Mouse (Mus musculus): ENCODE measurements around the gene Kdm1a. TPM values are rescaled to one million over a fixed set of nuclear protein-coding genes. Genes with fewer than 3 reads are reported as not detected.

The Kdm1a gene
- polyA plus RNA-seq, 1 experiment from 2014 or later = 30.5 TPM

DNA sequence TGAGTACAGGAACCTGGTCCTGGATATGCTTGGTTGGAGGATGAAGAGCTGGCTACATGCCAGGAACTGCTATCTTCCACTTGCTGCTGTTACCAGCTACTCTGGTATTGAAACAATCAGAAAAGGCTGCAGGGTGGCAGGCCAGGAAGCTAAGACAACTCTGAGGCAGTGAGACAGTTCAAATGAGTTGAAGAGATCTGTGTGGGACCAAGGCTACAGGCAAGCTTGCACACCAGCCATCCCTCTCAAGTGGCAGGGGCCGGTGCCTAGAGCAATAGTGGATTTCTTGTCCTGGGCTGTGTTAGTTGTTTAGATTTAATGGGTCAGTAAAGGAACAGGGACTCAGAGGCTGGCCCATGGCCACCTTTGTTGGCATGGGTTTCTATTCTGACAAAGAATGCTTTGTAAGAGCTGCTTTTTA lies 54.1 kb downstream of the Kdm1a start:
- ATAC-seq (ENCODE audit: low FRiP score, low TSS enrichment) = no peak
- no peak overlapping the region for H3K9ac ChIP-seq (replicated peaks; ENCODE audit: low read length)
- no peaks in the 10 kb centered on the region for H3K27me3 ChIP-seq (ENCODE audit: insufficient read depth, low read length)
- H3K4me1 ChIP-seq (ENCODE audit: insufficient read depth, low read length) = no peaks in the 10 kb centered on the region
- H3K4me3 ChIP-seq (ENCODE audit: low read length) = no peak overlapping the region
- WGBS = 88% methylated on average over 1 of the region's 1 CpGs
- H3K4me2 ChIP-seq (replicated peaks; ENCODE audit: low read depth, low read length) = no peak overlapping the region
- H3K9me3 ChIP-seq (ENCODE audit: low read length) = no peaks in the 10 kb centered on the region
- peaks cover 79% of the 10 kb centered on the region for H3K36me3 ChIP-seq (ENCODE audit: insufficient read depth, low read length)
- no peak overlapping the region for H3K27ac ChIP-seq (ENCODE audit: low read length)

DNA sequence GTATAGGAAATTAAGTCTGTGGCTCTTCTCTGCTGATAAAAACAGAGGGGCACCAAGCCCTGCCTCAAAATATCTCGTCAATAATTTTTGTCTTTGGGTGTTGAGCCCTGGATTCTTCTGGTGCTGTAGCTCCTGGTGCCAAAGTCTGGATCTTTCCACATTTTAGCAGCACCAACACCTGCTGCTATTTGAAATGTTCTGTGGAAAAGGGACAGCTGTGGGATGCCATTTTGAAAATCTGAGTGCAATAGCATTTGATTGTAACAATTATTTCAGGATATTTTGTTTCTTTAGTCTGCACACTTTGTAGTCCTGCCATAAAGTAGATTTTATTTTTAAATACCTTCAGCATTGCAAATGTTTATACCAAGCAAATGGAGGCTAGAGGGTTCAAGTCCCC lies 54.8 kb downstream of the Kdm1a start:
- Histone ChIP-seq H3K9ac (replicated peaks; ENCODE audit: low read length) (no peak overlapping the region), H3K9me3 (ENCODE audit: low read length) (no peaks in the 10 kb centered on the region)
- 90% methylated on average over 1 of the region's 1 CpGs for WGBS

DNA sequence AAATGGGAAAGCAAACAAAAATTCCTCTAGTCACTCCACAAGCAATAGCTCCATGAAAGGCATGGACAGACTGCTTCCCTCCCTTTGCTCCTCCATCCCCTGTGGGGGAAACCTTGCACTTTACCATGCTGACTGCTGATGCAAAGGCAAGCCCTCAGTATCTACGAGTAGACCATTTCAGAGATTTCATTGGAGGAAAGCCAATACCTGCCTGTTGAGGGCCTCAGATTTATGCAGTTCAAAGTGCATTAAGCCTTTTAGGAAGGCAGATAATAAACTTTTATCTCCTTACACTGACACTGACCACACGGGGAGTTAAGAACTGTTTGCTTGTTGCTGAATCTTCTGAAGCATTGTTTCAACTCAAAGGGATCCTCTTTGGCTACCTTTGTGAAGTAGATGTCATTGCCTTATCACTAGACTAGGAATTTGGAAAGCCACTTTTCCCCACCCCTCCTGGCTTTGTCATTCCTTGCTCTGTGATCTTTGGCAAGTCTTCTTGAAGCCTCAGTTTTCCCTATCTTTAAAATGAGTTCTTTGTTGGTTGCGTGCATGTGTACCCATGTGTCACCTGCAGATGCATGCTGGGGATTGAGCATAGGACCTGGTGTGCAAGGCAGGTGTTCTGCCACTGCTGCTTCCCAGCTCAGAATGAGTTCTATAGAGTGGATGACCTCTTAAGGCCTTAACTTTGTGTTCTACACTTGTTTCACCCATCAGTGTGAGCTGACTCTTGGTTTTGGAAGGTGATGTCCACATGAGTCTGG lies 56.1 kb downstream of the Kdm1a start:
- peaks cover 76% of the 10 kb centered on the region for H3K36me3 ChIP-seq (ENCODE audit: insufficient read depth, low read length)
- no peaks in the 10 kb centered on the region for H3K9me3 ChIP-seq (ENCODE audit: low read length)
- H3K4me3 ChIP-seq (ENCODE audit: low read length) = no peak overlapping the region
- H3K4me2 ChIP-seq (replicated peaks; ENCODE audit: low read depth, low read length) = no peak overlapping the region
- WGBS = 61% methylated on average over 3 of the region's 3 CpGs
- no peaks in the 10 kb centered on the region for H3K4me1 ChIP-seq (ENCODE audit: insufficient read depth, low read length)
- no peak for ATAC-seq (ENCODE audit: low FRiP score, low TSS enrichment)
- no peak overlapping the region for H3K27ac ChIP-seq (ENCODE audit: low read length)
- no peaks in the 10 kb centered on the region for H3K27me3 ChIP-seq (ENCODE audit: insufficient read depth, low read length)
- no peak overlapping the region for H3K9ac ChIP-seq (replicated peaks; ENCODE audit: low read length)

More for the DNA sequence above, 54.8 kb downstream of the Kdm1a start:
- Histone ChIP-seq H3K27me3 (ENCODE audit: insufficient read depth, low read length) (no peaks in the 10 kb centered on the region), H3K4me3 (ENCODE audit: low read length) (no peak overlapping the region), H3K36me3 (ENCODE audit: insufficient read depth, low read length) (peaks cover 78% of the 10 kb centered on the region), H3K4me2 (replicated peaks; ENCODE audit: low read depth, low read length) (no peak overlapping the region), H3K27ac (ENCODE audit: low read length) (no peak overlapping the region), H3K4me1 (ENCODE audit: insufficient read depth, low read length) (no peaks in the 10 kb centered on the region)
- no peak for ATAC-seq (ENCODE audit: low FRiP score, low TSS enrichment)

DNA sequence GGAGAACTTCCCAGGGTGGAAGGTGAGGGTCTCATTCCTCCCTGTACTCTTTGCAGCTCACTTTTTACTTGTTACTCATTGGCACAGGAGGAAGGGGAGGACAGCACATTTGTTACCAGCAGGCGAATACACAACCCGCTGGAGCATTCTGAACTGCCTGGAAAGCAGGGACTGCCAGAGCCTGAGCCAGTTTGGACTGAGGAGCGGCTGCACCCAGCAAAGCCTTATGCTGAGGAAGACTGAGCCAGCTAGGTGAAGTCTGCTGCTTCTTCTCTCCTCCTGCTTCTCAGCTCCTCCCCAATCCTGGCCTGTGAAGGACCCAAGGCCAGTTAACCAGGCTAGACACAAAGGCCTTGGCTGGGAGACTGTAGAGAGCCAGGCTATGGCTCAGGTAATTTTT lies 57.4 kb downstream of the Kdm1a start:
- H3K4me3 ChIP-seq (ENCODE audit: low read length) = no peak overlapping the region
- 93% methylated on average over 3 of the region's 3 CpGs for WGBS
- H3K36me3 ChIP-seq (ENCODE audit: insufficient read depth, low read length) = peaks cover 72% of the 10 kb centered on the region
- H3K9me3 ChIP-seq (ENCODE audit: low read length) = no peaks in the 10 kb centered on the region
- no peak for ATAC-seq (ENCODE audit: low FRiP score, low TSS enrichment)
- no peak overlapping the region for H3K4me2 ChIP-seq (replicated peaks; ENCODE audit: low read depth, low read length)
- H3K27me3 ChIP-seq (ENCODE audit: insufficient read depth, low read length) = no peaks in the 10 kb centered on the region
- no peak overlapping the region for H3K9ac ChIP-seq (replicated peaks; ENCODE audit: low read length)
- no peak overlapping the region for H3K27ac ChIP-seq (ENCODE audit: low read length)
- no peaks in the 10 kb centered on the region for H3K4me1 ChIP-seq (ENCODE audit: insufficient read depth, low read length)

DNA sequence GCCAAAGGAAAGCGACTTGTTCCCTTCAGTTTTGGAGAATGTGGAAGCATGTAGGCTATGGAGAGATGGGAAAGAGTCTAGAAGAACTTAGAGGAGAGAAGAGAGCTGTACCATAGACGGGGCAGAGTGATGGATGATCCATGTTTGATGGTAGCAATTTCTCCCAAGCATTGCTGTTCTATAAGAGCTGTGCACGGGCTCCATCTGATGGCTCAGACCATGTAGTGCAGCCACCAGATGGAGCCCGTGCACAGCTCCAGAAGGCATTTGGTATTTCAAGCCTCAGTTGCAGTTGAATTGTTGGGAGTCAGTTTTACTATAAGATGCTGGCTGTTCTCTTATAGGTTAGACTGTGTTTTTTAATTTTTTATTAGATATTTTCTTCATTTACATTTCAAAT lies 76.1 kb downstream of the Kdm1a start:
- no peak overlapping the region for H3K4me3 ChIP-seq (ENCODE audit: low read length)
- H3K4me1 ChIP-seq (ENCODE audit: insufficient read depth, low read length) = no peaks in the 10 kb centered on the region
- no peak overlapping the region for H3K4me2 ChIP-seq (replicated peaks; ENCODE audit: low read depth, low read length)
- peak; percentile 69; the same call in 1 of the 2 replicates for ATAC-seq (ENCODE audit: low FRiP score, low TSS enrichment)
- no peaks in the 10 kb centered on the region for H3K9me3 ChIP-seq (ENCODE audit: low read length)
- H3K36me3 ChIP-seq (ENCODE audit: insufficient read depth, low read length) = 0 out of 2 replicates have a peak, but pooled peaks cover 9% of the 10 kb centered on the region
- H3K27ac ChIP-seq (ENCODE audit: low read length) = no peak overlapping the region
- no peaks in the 10 kb centered on the region for H3K27me3 ChIP-seq (ENCODE audit: insufficient read depth, low read length)
- H3K9ac ChIP-seq (replicated peaks; ENCODE audit: low read length) = no peak overlapping the region
- 16% methylated on average over 4 of the region's 4 CpGs for whole genome bisulfite sequencing

DNA sequence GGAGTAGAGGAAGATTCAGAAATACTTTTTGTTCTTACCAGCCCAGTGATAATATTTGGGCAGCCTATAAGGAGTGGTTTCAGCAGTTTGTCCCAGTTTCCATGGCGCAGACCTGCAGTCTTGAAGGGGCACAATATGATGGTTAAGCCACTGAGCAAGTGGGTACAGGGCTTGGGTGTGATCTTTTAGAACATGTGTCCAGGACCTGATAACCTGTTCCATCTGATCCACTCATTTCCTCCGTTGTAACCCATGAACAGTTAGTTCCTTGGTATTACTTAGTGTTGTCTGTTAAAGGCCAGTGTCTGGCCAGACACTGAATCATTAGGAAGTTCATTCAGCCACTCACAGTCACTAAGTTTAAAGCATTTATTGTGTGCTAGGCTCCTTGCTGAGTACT lies 78.2 kb downstream of the Kdm1a start:
- Histone ChIP-seq H3K27ac (ENCODE audit: low read length) (no peak overlapping the region), H3K4me2 (replicated peaks; ENCODE audit: low read depth, low read length) (no peak overlapping the region), H3K4me3 (ENCODE audit: low read length) (no peak overlapping the region), H3K27me3 (ENCODE audit: insufficient read depth, low read length) (no peaks in the 10 kb centered on the region), H3K36me3 (ENCODE audit: insufficient read depth, low read length) (0 out of 2 replicates have a peak, but pooled peaks cover 2% of the 10 kb centered on the region), H3K4me1 (ENCODE audit: insufficient read depth, low read length) (0 out of 2 replicates have a peak, but pooled peaks cover 3% of the 10 kb centered on the region), H3K9ac (replicated peaks; ENCODE audit: low read length) (no peak overlapping the region), H3K9me3 (ENCODE audit: low read length) (no peaks in the 10 kb centered on the region)
- no peak for ATAC-seq (ENCODE audit: low FRiP score, low TSS enrichment)
- 89% methylated on average over 2 of the region's 2 CpGs for WGBS

DNA sequence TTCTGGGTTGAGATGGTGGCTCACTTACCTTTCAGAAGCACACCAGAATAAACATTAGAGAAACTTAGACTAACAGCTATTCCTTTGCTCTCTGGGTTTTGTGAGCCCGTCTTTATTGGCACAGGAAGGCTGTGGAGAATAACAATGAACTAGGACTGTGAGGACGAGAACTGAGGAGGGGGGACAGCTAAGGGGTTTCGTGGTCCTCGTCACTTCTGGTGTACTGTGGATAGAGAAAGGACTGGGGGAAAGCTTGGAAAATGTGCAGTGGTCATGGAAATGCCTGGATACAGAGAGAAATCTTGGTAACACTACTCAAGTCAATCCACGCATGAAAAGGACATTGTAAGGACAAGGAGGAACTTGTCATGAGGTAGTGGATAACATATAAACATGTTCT lies 80.6 kb downstream of the Kdm1a start:
- Histone ChIP-seq H3K4me1 (ENCODE audit: insufficient read depth, low read length) (0 out of 2 replicates have a peak, but pooled peaks cover 3% of the 10 kb centered on the region), H3K9me3 (ENCODE audit: low read length) (no peaks in the 10 kb centered on the region), H3K4me2 (replicated peaks; ENCODE audit: low read depth, low read length) (no peak overlapping the region), H3K27me3 (ENCODE audit: insufficient read depth, low read length) (no peaks in the 10 kb centered on the region), H3K27ac (ENCODE audit: low read length) (no peak overlapping the region), H3K9ac (replicated peaks; ENCODE audit: low read length) (no peak overlapping the region), H3K36me3 (ENCODE audit: insufficient read depth, low read length) (no peaks in the 10 kb centered on the region), H3K4me3 (ENCODE audit: low read length) (no peak overlapping the region)
- WGBS = 73% methylated on average over 5 of the region's 5 CpGs
- ATAC-seq (ENCODE audit: low FRiP score, low TSS enrichment) = no peak

DNA sequence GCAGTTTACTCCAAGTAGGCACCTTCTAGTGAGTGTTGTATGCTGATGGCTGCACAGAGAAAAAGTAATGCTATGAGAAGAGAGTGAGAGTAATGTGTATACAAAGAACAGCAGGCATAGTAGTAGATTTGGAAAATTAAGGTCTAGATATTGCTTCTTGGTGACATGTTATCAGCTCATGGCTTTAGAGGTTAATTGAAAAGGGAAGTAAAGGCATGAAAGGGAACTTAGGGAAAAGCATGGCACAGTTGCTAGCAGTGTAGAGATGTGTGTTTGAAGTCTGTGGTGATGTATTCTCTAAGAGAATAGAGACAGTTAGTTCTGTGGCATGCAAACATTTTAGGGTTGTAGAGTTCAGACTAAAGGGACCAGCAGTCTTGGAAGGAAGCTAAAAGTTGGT lies 82.7 kb downstream of the Kdm1a start:
- Histone ChIP-seq H3K4me3 (ENCODE audit: low read length) (no peak overlapping the region), H3K27me3 (ENCODE audit: insufficient read depth, low read length) (no peaks in the 10 kb centered on the region), H3K27ac (ENCODE audit: low read length) (no peak overlapping the region), H3K36me3 (ENCODE audit: insufficient read depth, low read length) (no peaks in the 10 kb centered on the region), H3K4me2 (replicated peaks; ENCODE audit: low read depth, low read length) (no peak overlapping the region), H3K9me3 (ENCODE audit: low read length) (no peaks in the 10 kb centered on the region), H3K4me1 (ENCODE audit: insufficient read depth, low read length) (0 out of 2 replicates have a peak, but pooled peaks cover 5% of the 10 kb centered on the region), H3K9ac (replicated peaks; ENCODE audit: low read length) (no peak overlapping the region)
- no peak for ATAC-seq (ENCODE audit: low FRiP score, low TSS enrichment)

DNA sequence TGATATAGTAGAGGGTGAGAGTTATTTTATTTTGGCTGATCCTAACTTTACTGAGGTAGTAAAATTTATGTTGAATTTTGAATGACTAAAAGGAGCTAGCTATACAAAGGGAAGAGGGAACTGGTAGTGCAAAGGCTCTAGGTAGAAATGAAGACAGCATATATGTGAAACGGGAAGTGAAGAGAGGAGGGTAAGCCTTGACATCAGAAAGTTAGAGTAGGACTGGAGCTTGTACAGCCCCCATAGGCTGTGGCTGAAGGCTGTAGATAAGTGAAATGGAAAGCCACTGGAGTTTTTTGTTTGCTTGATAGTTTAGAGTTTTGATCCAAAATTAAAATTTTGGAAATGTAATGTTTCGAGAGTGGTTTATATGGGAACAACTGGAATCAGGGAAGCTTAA lies 83.9 kb downstream of the Kdm1a start:
- ATAC-seq (ENCODE audit: low FRiP score, low TSS enrichment) = no peak
- H3K27me3 ChIP-seq (ENCODE audit: insufficient read depth, low read length) = no peaks in the 10 kb centered on the region
- no peak overlapping the region for H3K4me2 ChIP-seq (replicated peaks; ENCODE audit: low read depth, low read length)
- H3K27ac ChIP-seq (ENCODE audit: low read length) = no peak overlapping the region
- H3K36me3 ChIP-seq (ENCODE audit: insufficient read depth, low read length) = no peaks in the 10 kb centered on the region
- H3K9me3 ChIP-seq (ENCODE audit: low read length) = no peaks in the 10 kb centered on the region
- H3K4me3 ChIP-seq (ENCODE audit: low read length) = no peak overlapping the region
- no peak overlapping the region for H3K9ac ChIP-seq (replicated peaks; ENCODE audit: low read length)
- H3K4me1 ChIP-seq (ENCODE audit: insufficient read depth, low read length) = peaks cover 12% of the 10 kb centered on the region; the same call in 1 of the 2 replicates
- 89% methylated on average over 2 of the region's 2 CpGs for WGBS

DNA sequence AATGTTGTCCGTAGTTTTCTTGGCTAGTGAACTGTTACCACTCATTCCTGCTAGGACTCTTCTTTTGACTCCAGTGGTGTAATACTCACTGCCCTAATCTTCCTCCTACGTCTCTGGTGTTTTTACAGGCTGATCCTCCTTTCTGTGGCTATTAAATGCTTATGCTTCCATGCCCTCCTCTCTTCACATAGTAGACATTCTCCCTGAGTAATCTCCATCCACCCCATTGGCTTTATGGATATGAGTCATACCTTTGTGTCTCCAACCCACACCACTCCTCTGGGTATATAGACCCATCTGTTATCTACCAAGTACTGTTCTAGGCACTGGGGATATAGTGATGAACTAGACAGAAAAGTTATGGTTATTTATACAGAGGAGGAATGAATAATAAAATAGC lies 84.4 kb downstream of the Kdm1a start:
- H3K9me3 ChIP-seq (ENCODE audit: low read length) = no peaks in the 10 kb centered on the region
- 62% methylated on average over 2 of the region's 2 CpGs for WGBS
- no peak for ATAC-seq (ENCODE audit: low FRiP score, low TSS enrichment)
- H3K4me3 ChIP-seq (ENCODE audit: low read length) = no peak overlapping the region
- H3K27ac ChIP-seq (ENCODE audit: low read length) = no peak overlapping the region
- H3K4me2 ChIP-seq (replicated peaks; ENCODE audit: low read depth, low read length) = no peak overlapping the region
- no peaks in the 10 kb centered on the region for H3K27me3 ChIP-seq (ENCODE audit: insufficient read depth, low read length)
- no peak overlapping the region for H3K9ac ChIP-seq (replicated peaks; ENCODE audit: low read length)
- H3K36me3 ChIP-seq (ENCODE audit: insufficient read depth, low read length) = no peaks in the 10 kb centered on the region
- peaks cover 16% of the 10 kb centered on the region for H3K4me1 ChIP-seq (ENCODE audit: insufficient read depth, low read length)
